Mouse (Mus musculus) hematopoietic stem cell, adult 5-6 weeks (primary cell): ENCODE results near the gene Zfp467. TPM values are rescaled to one million over a fixed set of nuclear protein-coding genes. Genes with fewer than 3 reads are reported as not detected.

Source experiments
- ATAC-seq, 2 experiments: fragments of 125-278 bp in 1 of 2; replicated peaks in 1 of 2; 2 replicates each; pipeline ENCODE4 v1.8.0; 2016 to 2017; ENCODE audit warnings: inconsistent platforms in 2 of 2, mild to moderate bottlenecking in 2 of 2, moderate number of reproducible peaks in 2 of 2, low read depth in 1 of 2, moderate TSS enrichment in 1 of 2; ENCODE audit not compliant: low FRiP score in 2 of 2, poor library complexity in 2 of 2, severe bottlenecking in 2 of 2, insufficient read depth in 1 of 2, low TSS enrichment in 1 of 2
- total RNA-seq: library from RNA; stranded (forward); fragments of 172-1452, 232-1000 nt; gene quantifications from 2 replicates; pipeline ENCODE4 v1.2.3, GENCODE M21; 2017

Zfp467 gene
- total RNA-seq, 1 experiment from 2014 or later = 8.6 TPM

GRCm38 (mm10) chr6:48444310-48445180 is 1.1 kb downstream of the Zfp467 start:
- peak; percentile 23; a peak in 2 of 4 replicates for ATAC-seq

GRCm38 (mm10) chr6:48443592-48444309 is 1.9 kb downstream of the Zfp467 start:
- ATAC-seq = peak; percentile 82 to 87

DNA sequence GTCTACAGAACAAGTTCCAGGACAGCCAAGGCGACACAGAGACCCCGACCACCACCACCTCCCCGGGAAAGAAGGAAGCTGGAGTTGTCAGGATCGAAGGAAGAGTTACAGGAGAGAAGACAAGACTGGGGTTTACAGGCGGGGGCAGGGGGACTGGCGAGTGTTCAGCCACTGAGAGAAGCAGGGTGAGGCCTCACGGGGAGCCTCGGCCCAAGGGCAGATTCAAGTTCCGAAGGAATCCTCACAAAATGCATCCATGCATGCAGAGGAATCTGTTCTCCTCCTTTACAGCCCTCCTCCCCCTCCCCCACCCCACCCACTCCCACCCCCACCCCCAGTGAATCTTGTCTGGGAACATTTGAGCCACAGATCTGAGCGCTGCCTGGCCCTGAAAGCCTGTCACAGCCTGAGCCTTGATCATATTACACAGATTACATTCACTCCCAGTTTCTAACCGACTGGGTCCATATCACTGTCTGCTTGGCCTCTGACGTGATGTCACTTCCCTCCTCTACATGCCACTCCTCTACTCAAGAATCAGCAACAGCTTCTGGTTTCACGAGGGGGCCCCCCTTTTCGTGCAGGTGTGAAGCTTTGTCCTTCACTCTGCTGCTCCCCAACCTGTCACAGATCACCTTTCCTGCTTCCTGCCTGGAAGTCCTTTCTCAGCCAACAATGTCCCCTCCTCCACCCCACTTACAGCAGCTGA is 5.2 kb downstream of the Zfp467 start:
- ATAC-seq = no peak

- no peak for ATAC-seq
Observed at GRCm38 (mm10) chr6:48439654-48440053, 6.0 kb downstream of the Zfp467 start.

DNA sequence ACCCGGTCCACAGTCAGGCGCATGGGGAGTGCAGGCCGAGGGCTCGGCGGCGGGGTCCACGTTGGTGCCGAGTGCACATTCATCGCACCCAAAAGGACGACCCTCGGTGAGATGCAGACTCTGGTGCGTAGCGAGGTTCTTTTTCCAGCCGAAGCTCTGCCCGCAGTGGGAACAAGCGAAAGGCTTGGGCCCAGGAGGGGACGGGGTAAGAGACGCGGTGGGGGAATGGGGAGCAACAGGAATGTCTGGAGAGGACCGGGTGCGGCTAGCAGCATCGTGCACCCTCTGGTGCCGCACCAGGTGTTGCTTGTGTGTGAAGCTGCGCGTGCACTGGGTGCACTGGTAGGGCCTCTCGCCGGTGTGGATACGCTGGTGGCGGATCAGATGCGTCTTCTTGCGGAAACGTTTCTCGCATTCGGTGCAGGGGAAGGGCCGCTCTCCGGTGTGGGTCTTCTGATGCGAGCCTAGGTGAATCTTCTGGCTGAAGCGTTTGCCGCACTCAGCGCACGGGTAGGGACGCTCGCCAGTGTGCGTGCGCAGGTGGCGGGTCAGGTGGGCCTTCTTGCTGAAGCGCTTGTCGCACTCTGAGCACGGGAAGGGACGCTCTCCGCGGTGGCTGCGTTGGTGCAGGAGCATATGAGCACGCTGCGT is 7.0 kb downstream of the Zfp467 start:
- ATAC-seq = no peak

- ATAC-seq = no peak
Observed at GRCm38 (mm10) chr6:48437679-48438376, 7.8 kb downstream of the Zfp467 start.

DNA sequence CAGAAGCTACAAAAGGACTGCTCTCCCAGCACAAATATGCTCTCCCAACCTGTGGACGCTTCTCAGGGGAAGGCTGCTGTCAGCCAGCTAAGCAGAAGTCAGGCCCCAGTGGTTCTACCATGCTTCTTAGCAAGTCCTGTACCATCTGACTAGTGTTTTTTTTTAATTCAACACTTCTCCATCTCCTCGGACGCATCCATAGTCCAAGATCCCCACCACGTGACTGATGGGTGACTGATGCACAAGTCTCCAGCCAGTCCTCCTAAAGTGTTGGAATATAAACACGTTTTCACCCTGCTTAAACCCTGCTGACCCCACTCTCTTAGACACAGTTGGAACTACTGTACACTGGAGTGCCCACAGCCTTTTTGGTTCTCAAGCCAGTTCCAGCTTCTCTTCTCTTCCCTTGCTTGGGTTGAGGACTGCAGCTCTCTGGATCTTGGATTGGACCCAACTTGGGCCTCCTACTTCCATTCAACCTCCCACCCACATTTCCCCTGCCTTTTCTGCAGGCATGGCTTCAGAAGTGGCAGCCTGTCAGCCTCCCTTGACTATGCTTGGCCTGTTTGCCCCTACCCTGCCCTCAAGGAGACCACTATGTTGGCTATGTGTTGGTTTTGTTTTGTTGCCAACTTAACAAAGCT is 9.8 kb downstream of the Zfp467 start:
- ATAC-seq = no peak

GRCm38 (mm10) chr6:48435111-48435510 is 10.5 kb downstream of the Zfp467 start:
- ATAC-seq = no peak

- no peak for ATAC-seq
Observed at GRCm38 (mm10) chr6:48434651-48435050, 11.0 kb downstream of the Zfp467 start.

DNA sequence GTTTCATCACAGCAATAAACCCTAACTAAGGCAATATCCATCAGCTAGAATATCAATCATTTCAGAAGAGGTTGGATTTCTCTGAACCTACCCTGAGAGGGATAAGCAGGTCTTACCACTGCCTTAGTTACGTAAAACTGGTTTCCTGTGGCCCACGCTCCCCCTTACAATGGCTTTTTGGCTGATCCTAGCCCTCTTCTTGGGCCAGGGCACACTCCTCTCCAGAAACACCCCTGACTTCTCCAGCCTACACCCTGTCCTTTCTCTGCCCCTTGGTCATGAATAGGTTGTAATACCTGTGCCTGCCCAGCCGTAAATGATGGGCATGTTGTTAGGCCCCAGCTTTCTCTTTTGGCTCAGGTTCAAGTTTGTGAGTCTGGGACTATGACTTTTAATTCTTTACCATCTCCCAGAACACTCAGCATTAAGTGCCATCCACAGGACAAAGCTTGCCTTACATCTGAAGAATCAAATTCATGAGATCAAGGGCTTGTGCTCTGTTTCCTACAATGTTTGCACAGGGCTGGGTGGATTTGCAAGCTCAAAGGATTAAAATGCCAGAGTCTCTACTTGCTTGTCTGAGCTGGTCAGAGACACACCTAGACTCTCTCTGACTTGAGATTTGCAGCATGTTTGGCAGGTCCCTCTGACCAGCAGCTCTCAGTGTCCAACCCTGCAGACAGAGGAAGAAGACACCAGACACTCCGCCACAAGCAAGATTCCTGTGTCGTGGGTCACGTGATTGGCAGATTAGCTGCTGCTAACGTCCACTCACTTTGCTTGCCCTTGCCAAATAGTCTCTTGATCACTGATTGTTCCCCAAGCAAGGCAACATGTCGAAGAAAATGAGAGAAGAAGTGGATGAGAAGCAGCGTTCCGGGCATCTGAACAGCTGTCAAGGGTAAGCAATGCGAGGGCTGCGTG is 12.5 kb downstream of the Zfp467 start:
- ATAC-seq = peak; percentile 24 to 80; a peak in 2 of 4 replicates

DNA sequence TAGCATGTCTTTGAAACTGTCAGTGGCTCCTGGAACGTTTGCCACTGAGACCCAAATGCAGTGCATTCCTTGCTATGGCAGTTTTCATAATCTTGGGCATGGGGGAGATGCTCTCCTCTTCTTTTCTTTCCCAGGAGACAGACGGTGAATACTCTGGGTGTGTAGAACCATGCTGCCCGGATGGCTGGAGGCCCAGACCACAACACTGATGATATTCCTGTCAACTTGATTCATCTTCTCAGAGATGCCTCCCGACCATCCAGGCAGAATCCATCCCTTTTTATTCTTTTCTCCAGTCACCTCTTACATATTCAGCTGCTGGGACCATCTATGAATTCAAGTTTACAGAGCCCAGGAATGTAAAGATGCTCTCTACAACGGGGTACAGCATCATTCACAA is 14.9 kb downstream of the Zfp467 start:
- no peak for ATAC-seq

DNA sequence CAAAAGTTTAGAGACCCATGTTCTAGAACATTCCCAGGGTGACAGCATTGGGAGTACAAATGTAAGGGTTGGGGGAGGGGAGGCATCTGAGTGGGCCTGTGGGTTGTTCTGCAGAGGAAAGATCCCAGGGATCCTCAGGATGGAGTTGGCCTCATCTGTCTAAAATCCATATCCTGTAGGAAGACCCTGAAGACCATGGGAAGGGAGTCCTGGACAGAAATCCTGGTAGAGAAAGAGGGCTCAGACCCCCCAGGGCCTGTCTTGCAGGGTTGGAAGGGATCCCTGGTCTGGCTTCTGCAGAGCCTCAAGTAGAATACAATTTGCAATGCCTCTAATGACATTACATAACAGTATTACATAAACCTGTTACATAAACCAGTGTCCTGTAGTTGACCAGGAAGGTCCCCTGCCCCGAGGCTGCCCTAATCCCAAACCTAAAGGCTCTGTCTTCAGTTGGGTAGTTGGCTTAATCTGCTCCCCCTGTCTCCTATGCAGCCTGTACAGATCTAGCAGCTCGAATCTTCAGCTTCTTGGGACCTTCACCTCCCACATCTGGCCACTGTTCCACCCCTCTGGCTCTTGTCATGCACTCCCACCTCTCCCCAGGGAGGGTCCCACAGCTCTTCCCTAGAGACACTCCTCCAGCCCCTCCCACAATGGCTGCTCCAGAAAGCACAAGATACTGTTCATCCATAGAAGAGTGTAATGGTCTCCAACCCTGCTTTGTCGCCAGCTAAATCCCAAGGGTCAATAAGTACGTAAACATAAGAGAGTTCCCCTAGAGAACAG is 16.7 kb downstream of the Zfp467 start:
- ATAC-seq = no peak

DNA sequence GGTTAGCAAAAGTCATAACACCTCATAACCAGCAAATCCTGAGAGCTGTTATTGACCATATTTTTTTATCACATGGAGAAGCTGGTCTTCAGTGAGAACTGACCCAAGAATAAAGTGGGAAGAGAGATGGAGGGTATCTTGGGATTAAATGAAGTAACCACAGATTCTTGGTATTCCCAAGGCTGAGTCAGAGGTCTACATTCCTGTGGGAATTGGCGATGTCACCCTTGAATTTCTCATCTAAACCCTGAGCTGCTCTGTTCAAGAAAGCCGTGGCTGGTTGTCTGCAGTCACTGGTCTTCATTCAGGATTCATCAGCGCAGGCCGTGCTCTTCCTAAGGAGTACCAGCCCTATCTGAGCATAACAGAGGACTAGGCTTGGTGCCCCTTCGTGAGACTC is 18.7 kb downstream of the Zfp467 start:
- no peak for ATAC-seq

DNA sequence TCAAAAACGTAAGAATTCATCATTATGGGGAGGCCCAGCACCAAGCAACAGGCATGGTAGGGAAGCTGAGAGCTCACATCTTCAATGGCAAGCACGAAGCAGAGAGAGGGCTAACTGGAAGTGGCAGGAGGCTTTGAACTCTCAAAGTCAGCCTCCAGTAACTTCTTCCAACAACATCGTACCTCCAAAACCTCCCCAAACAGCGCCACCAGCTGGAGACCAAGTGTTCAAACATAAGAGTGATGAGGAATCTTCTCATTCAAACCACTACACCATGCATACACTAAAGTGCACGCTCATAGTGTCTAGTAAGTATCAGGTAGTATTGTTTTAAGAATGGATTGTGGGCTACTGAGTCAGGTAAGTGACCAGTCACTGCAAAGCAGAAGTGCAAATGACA is 21.6 kb downstream of the Zfp467 start:
- no peak for ATAC-seq

- ATAC-seq = no peak
Observed at GRCm38 (mm10) chr6:48423336-48423735, 22.3 kb downstream of the Zfp467 start.
